Mouse (Mus musculus): ENCODE measurements around the gene Rnf2. TPM values are rescaled to one million over a fixed set of nuclear protein-coding genes. Genes with fewer than 3 reads are reported as not detected.

Gene Rnf2
- total RNA-seq (2021), result 10 to 100 TPM; 49.1 to 59.8 TPM
- long read RNA-seq, experiment 1, transcript Rnf2-201 (7 exons, 3,160 nt), result major isoform, 47 of 63 reads
- long read RNA-seq, experiment 1, partial matches to known transcripts, result 6 of 63 reads
- long read RNA-seq, experiment 1, other reads (novel, unspliced or antisense), result 10 of 63 reads
- long read RNA-seq, experiment 2, transcript Rnf2-201 (7 exons, 3,160 nt), result major isoform, 33 of 35 reads
- long read RNA-seq, experiment 2, partial matches to known transcripts, result 1 of 35 reads
- long read RNA-seq, experiment 2, other reads (novel, unspliced or antisense), result 1 of 35 reads

DNA sequence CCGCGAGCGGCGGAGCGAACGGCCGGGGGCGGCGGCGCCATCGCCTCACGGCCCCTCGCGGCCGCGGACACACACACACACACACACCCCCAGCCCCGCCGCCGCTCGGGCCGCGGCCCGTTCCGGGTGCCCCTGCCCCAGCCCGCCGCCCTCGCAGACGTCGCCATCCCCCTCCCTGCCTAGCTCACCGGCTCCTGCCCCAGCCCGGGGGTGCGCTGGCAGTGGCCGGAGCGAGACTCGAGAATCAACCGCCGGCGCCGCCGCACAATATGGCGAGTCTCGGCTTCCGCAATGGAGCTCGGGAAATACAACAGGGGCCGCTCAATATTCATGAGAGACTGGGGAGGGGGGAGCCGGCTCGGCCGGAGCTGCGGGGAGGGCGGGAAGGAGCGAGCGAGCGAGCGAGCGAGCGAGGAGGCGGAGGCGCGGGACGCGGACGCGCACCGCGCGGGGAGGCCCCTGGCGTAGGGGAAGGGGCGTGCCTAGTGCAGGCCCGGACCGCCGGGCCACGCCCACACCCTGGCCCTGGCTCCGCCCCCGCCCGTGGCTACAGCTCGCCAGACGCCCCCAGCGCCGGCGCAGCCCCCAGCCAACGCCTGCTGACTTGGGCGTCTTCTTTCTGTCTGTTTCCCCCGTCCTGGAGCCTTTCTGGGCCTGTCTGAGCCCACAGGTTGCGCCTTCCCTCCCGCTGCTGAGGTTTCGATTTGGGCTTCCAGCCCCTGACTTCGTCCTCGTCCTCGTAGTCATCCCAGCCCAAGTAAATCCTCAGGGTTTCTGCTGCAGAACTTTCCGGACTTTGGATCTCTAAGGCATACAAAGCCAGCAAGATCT is at the start of gene Rnf2:
Gene Rnf2, minus strand, starts transcription at position 425 of the 831 bp plus-strand sequence.
- DNase-seq, result peak; percentile 97

DNA sequence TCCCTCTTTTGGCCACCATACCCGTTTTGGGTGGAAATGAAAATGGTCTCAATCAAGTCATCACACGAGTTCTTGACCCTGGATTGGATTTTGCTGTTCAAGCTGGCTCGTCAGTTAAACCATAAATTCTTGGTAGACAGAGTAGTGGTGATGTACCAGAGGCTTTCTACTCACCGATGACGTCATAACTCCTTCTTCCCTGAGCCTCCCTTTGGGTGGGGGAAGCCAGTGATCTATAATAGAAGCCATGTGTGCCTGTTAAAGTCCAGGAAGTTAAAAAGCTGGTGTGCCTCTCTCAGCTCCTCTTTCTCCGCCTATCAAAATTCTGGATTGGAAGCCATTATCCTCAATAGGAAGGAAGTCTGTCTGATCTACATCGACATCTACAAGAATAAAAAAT is 49.0 kb upstream of the Rnf2 start:
- DNase-seq, result no peak

DNA sequence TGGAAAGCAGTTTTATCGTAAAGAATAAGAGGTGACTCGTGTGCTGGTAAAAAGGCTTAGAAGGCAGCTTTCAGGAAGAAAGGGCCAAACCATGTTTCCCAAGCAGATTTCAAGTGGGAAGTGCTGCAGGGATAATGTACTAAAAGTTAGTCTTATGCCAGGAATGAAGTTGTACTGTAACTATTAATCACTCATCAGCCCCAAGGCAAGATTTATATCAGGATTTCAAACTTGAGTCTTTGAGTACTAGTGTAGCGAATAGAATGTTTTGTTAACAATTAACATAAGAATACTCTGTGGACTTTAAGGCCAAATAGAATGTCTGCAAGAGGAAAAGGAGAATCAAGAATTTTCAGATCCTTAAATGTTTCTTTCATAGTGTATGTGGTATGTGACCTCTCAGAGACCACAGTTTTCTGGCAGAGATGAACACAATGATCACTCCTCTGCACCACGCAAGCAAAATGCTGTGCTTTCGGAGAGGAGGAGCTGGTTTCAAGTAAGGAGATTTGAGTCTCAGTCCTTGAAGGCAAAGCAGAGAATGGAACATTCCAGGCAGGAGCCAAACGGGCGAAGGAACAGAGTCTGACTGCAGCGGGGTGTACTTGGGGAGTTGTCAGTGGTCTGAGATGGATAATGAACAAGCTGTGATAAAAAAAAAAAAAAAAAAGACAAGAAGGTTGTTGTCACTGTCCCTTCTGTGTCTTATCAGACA is 48.3 kb upstream of the Rnf2 start:
- DNase-seq, result no peak

DNA sequence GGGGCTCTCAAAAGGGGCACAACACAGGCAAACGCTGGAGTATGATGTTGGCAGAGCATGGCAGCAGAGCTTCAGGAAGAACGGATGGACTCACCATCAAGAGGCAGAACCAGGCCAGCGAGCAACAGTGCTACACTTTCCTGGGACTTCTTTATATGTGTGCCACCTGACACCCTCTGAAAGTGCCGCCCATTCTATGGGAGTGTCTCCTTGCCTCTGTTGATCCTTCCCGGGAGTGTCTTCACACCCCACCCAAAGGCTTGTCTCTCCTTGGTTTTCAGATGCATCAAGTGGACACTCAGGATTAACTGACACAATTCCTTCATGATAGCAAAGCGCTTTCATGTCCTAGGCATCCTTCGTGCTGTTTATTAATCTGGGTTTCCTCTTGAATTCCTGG is 44.8 kb upstream of the Rnf2 start:
- DNase-seq, result no peak

DNA sequence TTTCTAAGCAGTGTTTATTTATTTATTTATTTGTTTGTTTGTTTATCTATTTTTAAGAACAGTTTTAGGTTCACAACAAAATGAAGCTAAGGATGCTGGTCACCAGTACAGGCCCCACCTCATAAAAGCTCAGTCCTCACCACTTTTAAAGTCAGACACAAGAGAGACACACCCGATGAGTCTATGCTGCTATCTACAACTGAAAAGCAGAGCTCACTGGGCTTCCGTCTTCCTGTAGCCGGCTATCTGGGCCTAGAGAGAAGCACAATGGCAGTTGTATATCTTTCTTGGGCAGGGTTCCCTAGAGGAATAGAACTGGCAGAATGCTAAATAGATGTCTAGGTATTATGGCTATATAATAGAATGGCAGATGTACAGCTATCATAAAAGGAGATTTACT is 43.8 kb upstream of the Rnf2 start:
- no peak for DNase-seq

DNA sequence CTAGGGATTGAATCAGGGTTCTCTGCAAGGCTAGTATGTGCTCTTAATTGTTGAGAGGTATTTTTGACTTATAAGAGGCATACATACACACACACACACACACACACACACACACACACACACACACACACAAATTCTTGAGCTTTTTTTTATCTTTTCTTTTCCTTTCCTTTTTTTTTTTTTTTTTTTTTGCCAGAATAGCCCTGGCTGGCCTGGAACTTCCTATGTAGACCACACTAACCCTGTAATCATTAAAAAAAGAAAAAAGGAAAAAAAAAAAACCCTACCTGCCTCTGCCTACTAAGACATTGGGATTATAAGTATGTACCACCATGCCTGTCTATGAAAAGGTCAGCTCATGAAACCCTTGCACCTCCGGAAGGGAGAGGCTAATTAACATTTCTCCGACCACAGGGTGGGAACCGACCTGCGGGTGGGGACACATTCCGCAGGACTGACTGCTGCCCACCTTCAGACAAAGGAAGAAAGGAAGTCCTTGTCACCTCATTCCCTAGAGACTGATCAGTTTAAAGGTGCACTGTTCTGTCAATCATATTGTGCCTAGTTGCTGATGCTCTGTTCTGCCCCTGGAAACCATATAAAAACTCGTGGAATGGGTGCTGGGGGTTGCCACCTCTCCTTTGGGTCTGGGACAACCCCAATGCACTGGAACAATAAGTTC is 43.2 kb upstream of the Rnf2 start:
- no peak for DNase-seq

DNA sequence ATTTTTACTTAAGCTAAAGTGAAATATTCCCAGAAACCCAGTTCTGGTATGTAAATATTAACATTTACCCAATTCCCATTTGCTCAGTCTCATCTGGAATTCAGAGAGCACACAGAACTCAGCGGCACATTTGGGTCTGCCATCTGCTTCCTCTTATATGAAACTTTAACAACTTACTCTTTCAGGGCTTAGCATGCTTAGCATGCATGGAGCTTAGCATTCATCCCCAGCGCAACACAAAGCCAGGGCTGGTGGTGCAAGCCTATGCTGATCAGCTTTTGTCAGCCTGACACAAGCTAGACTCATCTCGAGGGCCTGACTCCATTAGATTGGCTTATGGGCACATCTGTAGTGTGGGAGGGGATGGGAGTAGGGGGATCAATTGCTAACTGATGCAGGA is 25.9 kb upstream of the Rnf2 start:
- DNase-seq, result no peak

DNA sequence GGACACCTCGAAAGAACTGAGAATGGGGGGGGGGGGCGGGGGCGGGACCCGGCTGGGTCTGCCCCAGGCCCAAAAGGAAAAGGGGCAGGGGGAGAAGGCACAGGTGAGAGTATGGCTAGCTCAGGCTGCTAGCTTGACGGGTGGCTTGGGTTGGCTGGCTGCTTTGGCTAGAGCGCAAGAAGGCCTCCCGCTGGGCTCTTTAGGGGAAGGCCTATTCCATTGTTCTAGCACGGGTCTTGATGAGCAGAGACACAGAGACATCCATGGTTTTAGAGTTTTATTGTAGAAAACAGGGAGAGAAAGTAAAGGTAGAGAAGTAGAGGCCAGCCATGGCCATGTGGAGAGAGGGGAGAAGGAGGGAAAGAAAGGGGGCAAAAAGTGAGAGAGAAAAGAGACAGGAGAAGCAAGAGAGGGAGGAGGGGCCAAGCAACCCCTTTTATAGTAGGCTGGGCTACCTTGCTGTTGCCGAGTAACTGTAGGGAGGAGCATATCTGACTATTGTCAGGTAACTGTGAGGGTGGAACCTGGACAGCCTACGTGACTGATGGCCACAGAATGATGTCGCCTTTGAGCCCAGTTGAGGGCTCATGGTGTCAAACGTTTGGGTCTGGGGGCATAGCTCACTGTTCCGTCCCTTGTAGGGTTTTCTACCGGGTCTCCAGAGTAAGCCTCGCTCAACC is 17.0 kb upstream of the Rnf2 start:
- DNase-seq, result no peak

DNA sequence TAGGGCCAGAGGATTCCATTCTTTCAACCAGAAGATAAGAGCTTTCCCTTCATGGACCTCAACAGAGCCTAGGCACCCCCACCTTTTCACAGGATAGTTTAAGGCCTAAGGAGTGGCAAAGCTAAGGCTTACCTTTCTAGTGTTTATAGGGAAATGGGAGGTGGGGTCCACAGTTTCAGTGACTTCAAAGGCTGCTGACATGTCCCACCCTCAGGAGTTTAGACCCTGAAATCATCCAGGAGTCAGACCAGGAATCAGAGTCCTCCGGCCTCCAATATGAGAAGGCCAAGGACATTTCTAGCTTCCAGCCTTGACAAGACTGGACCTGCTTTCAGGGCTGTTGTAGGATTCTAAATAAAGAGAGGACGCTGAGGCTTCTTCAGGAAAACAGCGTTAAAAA is 16.1 kb upstream of the Rnf2 start:
- DNase-seq, result peak; percentile 17

DNA sequence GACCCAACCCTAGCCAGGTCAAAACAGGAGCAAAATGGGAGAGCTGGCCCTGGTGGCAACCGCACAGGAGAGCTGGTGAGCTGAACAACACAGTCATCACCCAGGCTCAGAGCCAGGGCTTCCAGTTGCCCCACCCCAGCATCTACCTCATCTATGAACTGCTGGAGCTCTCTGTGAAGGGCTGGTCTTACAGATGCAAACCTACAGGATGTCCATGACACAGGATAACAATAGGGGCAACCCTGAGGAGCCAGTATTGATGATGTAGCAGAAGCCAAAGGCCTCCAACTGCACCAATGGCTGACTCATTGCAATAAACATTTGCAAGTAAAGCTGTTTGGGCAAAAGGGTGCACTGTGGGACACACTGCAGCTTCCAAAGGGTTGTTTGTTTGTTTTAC is 15.0 kb upstream of the Rnf2 start:
- no peak for DNase-seq

DNA sequence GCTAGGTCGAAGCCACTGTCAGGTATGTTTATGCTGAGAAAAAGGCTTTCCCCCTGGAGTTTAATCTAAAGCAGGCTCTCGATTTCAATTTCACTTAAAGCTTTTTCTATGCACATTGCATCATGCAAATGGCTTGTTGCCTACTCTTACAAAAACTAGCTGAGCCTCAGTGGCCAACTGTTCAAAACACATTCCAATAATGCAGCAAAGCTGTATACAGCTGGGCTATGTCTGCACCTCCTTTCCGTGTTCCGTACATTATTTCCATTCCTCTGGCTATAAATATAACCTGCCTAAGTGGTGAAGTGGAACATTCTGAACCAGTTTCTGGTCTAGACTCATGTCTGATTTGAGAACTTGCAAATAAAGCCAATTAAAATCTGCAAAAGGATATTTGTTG is 13.4 kb upstream of the Rnf2 start:
- no peak for DNase-seq

DNA sequence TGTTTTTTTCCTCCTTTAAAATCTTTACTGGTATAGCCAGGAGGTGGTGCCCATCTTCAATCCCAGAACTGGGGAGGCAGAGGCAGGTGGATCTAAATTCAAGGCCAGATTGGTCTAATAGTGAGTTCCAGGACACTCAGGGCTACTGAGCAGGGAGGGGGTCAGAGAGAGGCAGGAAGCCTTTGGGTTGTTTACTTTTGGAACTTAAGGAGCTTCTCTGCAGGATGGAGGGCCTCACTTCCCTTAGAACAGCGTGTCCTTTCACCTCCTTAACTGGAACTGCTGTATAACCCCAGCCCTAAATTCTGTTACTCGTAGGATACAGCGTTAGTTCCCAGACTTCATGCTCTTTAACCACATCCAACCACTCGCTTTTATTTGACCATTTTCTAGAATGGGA is 10.1 kb upstream of the Rnf2 start:
- DNase-seq, result no peak

DNA sequence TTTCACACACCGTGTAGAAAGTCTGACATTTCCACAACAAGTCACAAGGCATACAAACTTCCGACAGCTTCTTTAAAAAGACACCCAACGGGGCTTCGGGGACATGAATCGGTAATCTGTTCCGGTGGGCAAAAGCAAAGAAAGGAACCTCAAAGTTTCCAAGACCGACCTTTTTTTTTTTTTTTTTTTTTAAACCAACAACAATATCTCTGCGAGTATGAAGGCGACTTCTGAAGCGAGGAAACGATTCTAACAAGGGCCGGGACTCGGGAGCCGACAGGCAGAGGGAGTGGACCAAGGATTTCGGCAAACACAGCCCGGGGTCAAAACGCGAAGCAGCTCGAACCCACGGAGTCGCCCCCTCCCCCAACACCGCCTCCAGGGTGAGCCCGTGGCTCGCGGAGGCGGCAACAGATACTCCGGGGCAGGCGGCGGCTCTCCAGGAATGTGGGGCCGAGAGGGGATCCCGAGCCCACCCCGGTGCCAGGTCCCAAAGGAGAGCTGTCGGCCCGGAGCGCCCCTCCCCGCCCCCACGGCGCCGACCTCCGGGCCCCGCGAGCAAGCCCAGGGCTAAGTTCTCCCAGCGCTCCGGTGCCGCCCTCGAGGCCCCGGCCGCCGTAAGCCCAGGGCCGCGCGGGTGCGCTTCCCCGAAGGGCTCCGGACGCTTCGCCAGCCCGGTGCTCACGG is 797 bp downstream of the Rnf2 start:
- DNase-seq, result peak; percentile 77

DNA sequence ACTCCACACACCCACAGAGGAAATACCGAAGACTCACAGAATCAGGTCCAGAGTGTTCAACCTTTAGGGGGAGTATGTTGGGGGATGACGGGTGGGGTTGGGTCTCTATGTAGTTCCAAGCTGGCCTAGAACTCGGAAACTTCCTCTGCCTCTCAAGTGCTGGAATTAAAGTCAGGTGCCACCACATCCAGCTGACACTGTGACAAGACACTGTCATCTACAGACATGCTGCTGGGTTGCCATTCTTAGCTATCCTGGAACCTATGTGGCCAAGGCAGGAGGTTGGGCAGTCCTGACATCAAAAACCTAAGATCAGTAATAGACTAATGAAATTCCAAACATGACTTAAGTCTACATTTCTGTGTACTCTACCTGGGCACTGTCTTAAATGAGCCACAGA is 2.4 kb downstream of the Rnf2 start:
- DNase-seq, result no peak

DNA sequence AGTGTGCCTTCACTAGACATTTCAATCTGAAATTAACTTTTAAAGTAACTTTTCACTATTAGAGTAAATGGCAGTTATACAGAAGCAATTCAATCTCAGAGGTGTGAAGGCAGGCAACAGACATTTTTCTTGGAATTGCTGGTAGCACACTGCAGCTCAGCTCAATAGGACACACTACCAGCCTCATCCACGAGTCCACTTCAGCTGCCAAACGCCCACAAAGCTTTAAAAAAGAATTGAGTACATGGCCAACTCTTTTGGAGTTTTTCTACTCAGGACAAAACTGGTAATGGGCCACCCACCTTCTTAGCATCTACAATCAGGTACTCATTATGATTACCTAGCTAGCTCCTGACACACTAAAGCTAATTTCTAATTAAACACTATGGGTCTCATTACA is 2.8 kb downstream of the Rnf2 start:
- DNase-seq, result no peak

DNA sequence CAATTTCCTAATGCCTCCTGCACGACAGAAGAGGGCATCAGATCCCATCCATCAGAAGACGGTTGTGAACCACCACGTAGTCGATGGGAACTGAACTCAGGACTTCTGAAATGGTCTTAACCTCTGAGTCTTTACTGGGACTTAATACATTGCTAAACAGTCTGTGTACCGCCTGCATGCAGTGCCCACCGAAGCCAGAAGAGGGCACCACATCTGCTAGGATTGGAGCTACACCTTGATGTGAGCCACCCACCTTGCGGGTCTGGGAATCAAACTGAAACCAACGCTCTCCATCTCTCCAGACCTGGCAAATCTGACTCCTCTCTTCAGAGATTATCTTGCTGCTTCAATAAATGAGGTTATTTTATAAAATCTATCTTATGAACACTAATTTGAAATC is 3.7 kb downstream of the Rnf2 start:
- DNase-seq, result peak; percentile 72

DNA sequence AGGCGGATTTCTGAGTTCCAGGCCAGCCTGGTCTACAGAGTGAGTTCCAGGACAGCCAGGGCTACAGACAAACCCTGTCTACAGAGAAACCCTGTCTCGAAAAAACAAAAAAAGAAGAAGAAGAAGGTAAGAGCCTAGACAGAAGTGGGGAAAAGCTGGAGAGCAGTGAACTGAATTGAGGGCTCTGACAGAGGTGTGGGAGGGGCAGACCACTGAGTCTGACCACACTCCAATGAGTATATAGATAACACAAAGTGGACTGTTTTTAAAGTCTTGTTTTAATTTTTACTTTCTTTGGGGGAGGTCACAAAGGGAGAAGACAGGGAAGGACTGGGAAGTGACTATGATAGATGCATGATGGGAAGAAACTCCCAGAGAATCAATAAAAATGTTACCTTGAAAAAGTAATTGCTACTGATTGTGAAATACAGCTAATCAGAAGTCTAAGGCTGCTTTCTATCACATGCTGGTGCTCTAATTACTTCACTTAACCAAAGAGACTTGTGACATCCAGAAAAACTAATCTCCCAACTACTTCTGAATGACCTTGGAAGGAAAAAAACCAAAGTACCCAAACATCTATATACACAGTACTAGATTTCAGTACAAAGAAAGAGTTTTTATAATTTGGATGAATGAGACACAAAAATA is 5.0 kb downstream of the Rnf2 start:
- no peak for DNase-seq

DNA sequence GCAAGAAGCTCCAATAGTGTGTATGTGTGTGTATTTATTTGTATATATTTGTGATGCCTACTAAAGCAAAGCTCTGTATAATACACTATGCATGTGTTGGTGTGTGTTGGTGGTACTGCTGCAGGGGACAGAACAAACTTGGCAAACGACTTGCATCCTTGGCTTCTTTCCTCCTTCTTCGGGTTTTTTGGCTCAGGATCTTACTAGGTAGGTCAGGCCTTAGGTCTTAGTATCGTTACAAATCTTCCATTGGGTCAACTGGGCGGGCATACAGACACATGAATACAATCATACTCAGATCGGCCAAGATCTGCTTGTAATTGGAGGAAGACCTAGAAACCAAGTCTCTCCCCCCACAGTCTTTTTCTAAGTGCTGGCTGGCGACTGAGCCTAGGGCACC is 6.0 kb downstream of the Rnf2 start:
- peak; percentile 37 for DNase-seq

DNA sequence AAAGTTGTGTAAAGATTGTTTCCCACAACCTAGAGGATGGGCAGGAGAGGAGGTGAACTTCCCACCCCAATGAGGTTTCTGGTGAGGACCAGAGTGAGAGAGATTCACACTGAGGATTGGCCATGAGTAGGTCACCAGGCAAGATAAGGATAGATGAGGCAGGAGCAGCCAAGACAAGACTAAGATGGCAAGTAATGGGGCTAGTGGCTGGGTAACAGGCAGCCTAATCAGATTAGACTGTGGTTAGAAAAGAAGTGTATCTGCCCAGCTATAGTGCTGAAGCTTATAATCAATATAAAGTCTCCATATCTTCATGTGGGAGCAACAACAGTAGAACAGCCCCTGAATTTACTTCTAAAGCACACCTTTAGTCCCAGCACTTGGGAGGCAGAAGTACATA is 6.9 kb downstream of the Rnf2 start:
- no peak for DNase-seq

DNA sequence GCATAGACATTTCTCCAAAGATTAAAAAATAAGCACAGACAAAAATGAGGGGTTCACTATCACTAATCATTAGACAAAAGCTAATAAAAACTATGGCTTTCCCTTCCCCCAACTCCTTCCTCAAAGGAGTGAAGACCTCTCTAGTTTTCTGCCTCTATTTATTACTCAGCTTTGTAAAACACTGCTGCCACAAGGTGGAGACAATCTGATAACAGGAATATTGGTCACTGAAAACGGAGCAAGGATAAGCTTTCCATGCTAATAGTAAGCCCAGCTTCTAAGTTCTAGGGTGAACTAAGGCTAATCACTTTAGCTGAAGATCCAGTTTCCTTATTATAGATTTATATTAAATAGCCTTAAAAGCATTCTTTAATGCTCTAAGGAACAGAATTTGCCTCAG is 8.3 kb downstream of the Rnf2 start:
- DNase-seq, result no peak

DNA sequence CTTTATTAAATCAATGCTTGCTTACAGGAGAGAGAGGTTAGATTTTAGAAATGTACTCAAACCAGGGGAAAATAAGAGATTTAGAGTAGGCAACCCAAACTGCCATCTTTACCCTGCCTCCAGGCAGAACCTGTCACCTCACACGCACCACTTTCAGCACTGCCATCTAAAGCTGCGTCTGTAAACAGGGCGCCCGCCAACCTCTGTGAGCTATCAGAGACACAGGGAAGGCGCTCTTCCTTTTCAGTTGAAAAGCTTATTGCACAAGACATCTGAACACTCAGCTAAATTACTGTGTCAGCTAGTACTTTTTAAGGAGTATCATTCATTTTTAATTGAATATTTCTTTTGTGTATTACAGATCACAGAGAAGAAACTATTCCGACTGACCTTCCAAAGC is 10.9 kb downstream of the Rnf2 start:
- DNase-seq, result no peak

Data from adrenal gland, postnatal 10 days (tissue).